Mouse (Mus musculus): ENCODE data around the gene Gm37240. TPM values are rescaled to one million over a fixed set of nuclear protein-coding genes. Genes with fewer than 3 reads are reported as not detected.

Gm37240 gene
- polyA plus RNA-seq, 1 experiment from 2014 or later, result 0.93 TPM

- Histone ChIP-seq H3K27ac (ENCODE audit: low read depth, low read length) (no peak overlapping the region), H3K27me3 (replicated peaks; ENCODE audit: control insufficient read depth, insufficient read depth, low read length) (no peaks in the 10 kb centered on the region), H3K9me3 (ENCODE audit: control insufficient read depth, low read length) (no peaks in the 10 kb centered on the region), H3K36me3 (ENCODE audit: control insufficient read depth, insufficient read depth, low read length) (no peaks in the 10 kb centered on the region), H3K4me1 (ENCODE audit: control insufficient read depth, insufficient read depth, low read depth, low read length) (no peaks in the 10 kb centered on the region), H3K4me3 (ENCODE audit: low read length) (no peak overlapping the region), H3K9ac (ENCODE audit: low read depth, low read length) (no peak overlapping the region), H3K4me2 (ENCODE audit: low read length) (no peak overlapping the region)
- WGBS, result 81% methylated on average over 3 of the region's 3 CpGs
- no peak for ATAC-seq
Measured at GRCm38 (mm10) chr3:84826405-84826804, 1060.9 kb downstream of the Gm37240 start.

- H3K4me3 ChIP-seq (ENCODE audit: low read length), result no peak overlapping the region
- H3K9me3 ChIP-seq (ENCODE audit: control insufficient read depth, low read length), result no peaks in the 10 kb centered on the region
- no peak overlapping the region for H3K4me2 ChIP-seq (ENCODE audit: low read length)
- no peak overlapping the region for H3K9ac ChIP-seq (ENCODE audit: low read depth, low read length)
- no peak overlapping the region for H3K27ac ChIP-seq (ENCODE audit: low read depth, low read length)
- H3K4me1 ChIP-seq (ENCODE audit: control insufficient read depth, insufficient read depth, low read depth, low read length), result no peaks in the 10 kb centered on the region
- whole genome bisulfite sequencing, result 70% methylated on average over 5 of the region's 5 CpGs
- ATAC-seq, result no peak
- H3K36me3 ChIP-seq (ENCODE audit: control insufficient read depth, insufficient read depth, low read length), result no peaks in the 10 kb centered on the region
- no peaks in the 10 kb centered on the region for H3K27me3 ChIP-seq (replicated peaks; ENCODE audit: control insufficient read depth, insufficient read depth, low read length)
Measured at GRCm38 (mm10) chr3:84825990-84826389, 1061.3 kb downstream of the Gm37240 start.

GRCm38 (mm10) chr3:84820654-84821201, 1066.6 kb downstream of the Gm37240 start:
- Histone ChIP-seq H3K9me3 (ENCODE audit: control insufficient read depth, low read length) (no peaks in the 10 kb centered on the region), H3K36me3 (ENCODE audit: control insufficient read depth, insufficient read depth, low read length) (no peaks in the 10 kb centered on the region), H3K27me3 (replicated peaks; ENCODE audit: control insufficient read depth, insufficient read depth, low read length) (no peaks in the 10 kb centered on the region), H3K4me1 (ENCODE audit: control insufficient read depth, insufficient read depth, low read depth, low read length) (peaks cover 9% of the 10 kb centered on the region), H3K27ac (ENCODE audit: low read depth, low read length) (no peak overlapping the region), H3K4me2 (ENCODE audit: low read length) (no peak overlapping the region), H3K9ac (ENCODE audit: low read depth, low read length) (no peak overlapping the region), H3K4me3 (ENCODE audit: low read length) (no peak overlapping the region)
- WGBS, result 30% methylated on average over 2 of the region's 2 CpGs
- ATAC-seq, result no peak

- no peak overlapping the region for H3K4me2 ChIP-seq (ENCODE audit: low read length)
- H3K27ac ChIP-seq (ENCODE audit: low read depth, low read length), result no peak overlapping the region
- peaks cover 18% of the 10 kb centered on the region for H3K4me1 ChIP-seq (ENCODE audit: control insufficient read depth, insufficient read depth, low read depth, low read length)
- no peaks in the 10 kb centered on the region for H3K36me3 ChIP-seq (ENCODE audit: control insufficient read depth, insufficient read depth, low read length)
- no peak for ATAC-seq
- H3K4me3 ChIP-seq (ENCODE audit: low read length), result no peak overlapping the region
- H3K9ac ChIP-seq (ENCODE audit: low read depth, low read length), result no peak overlapping the region
- no peaks in the 10 kb centered on the region for H3K9me3 ChIP-seq (ENCODE audit: control insufficient read depth, low read length)
- WGBS, result 78% methylated on average over 1 of the region's 1 CpGs
- H3K27me3 ChIP-seq (replicated peaks; ENCODE audit: control insufficient read depth, insufficient read depth, low read length), result no peaks in the 10 kb centered on the region
Measured at GRCm38 (mm10) chr3:84816951-84817350, 1070.4 kb downstream of the Gm37240 start.

GRCm38 (mm10) chr3:84815461-84815860, 1071.9 kb downstream of the Gm37240 start:
- H3K36me3 ChIP-seq (ENCODE audit: control insufficient read depth, insufficient read depth, low read length), result no peaks in the 10 kb centered on the region
- H3K4me1 ChIP-seq (ENCODE audit: control insufficient read depth, insufficient read depth, low read depth, low read length), result peaks cover 18% of the 10 kb centered on the region
- H3K9ac ChIP-seq (ENCODE audit: low read depth, low read length), result peak overlapping the region; percentile 93
- no peaks in the 10 kb centered on the region for H3K27me3 ChIP-seq (replicated peaks; ENCODE audit: control insufficient read depth, insufficient read depth, low read length)
- peak overlapping the region; percentile 95 for H3K27ac ChIP-seq (ENCODE audit: low read depth, low read length)
- peak overlapping the region; percentile 99 for H3K4me3 ChIP-seq (ENCODE audit: low read length)
- WGBS, result under 1% methylated on average over 29 of the region's 29 CpGs
- peak; percentile 2; the same call in 1 of the 2 replicates for ATAC-seq
- peak overlapping the region; percentile 100 for H3K4me2 ChIP-seq (ENCODE audit: low read length)
- H3K9me3 ChIP-seq (ENCODE audit: control insufficient read depth, low read length), result no peaks in the 10 kb centered on the region

- peak within 1 kb of the TSS; percentile 99 for H3K4me3 ChIP-seq (ENCODE audit: low read length)
- H3K4me1 ChIP-seq (ENCODE audit: control insufficient read depth, insufficient read depth, low read depth, low read length), result peaks cover 18% of the 10 kb centered on the region
- ATAC-seq, result no peak; the same call in none of the 2 replicates
Measured at GRCm38 (mm10) chr3:84814762-84815381, 1072.4 kb downstream of the Gm37240 start, which contains the start of gene Fbxw7. Gene Fbxw7, plus strand, starts transcription at chr3:84815268.

GRCm38 (mm10) chr3:84814157-84814761, 1073.1 kb downstream of the Gm37240 start:
- H3K9me3 ChIP-seq (ENCODE audit: control insufficient read depth, low read length), result no peaks in the 10 kb centered on the region
- ATAC-seq, result peak; percentile 99
- peak overlapping the region; percentile 94 for H3K9ac ChIP-seq (ENCODE audit: low read depth, low read length)
- H3K36me3 ChIP-seq (ENCODE audit: control insufficient read depth, insufficient read depth, low read length), result no peaks in the 10 kb centered on the region
- WGBS, result under 1% methylated on average over 45 of the region's 60 CpGs
- peaks cover 18% of the 10 kb centered on the region for H3K4me1 ChIP-seq (ENCODE audit: control insufficient read depth, insufficient read depth, low read depth, low read length)
- peak overlapping the region; percentile 99 for H3K4me3 ChIP-seq (ENCODE audit: low read length)
- H3K27ac ChIP-seq (ENCODE audit: low read depth, low read length), result peak overlapping the region; percentile 95
- H3K4me2 ChIP-seq (ENCODE audit: low read length), result peak overlapping the region; percentile 100
- no peaks in the 10 kb centered on the region for H3K27me3 ChIP-seq (replicated peaks; ENCODE audit: control insufficient read depth, insufficient read depth, low read length)

More at GRCm38 (mm10) chr3:84814762-84815381, 1072.4 kb downstream of the Gm37240 start, which contains the start of gene Fbxw7:
- H3K27ac ChIP-seq (ENCODE audit: low read depth, low read length), result peak within 1 kb of the TSS; percentile 95
- H3K9me3 ChIP-seq (ENCODE audit: control insufficient read depth, low read length), result no peaks in the 10 kb centered on the region
- 0% methylated on average over 20 of the region's 76 CpGs for WGBS
- H3K4me2 ChIP-seq (ENCODE audit: low read length), result peak within 1 kb of the TSS; percentile 100
- peak within 1 kb of the TSS; percentile 94 for H3K9ac ChIP-seq (ENCODE audit: low read depth, low read length)
- H3K27me3 ChIP-seq (replicated peaks; ENCODE audit: control insufficient read depth, insufficient read depth, low read length), result no peaks in the 10 kb centered on the region
- no peaks in the 10 kb centered on the region for H3K36me3 ChIP-seq (ENCODE audit: control insufficient read depth, insufficient read depth, low read length)

- H3K27me3 ChIP-seq (replicated peaks; ENCODE audit: control insufficient read depth, insufficient read depth, low read length), result no peaks in the 10 kb centered on the region
- peak overlapping the region; percentile 90 for H3K4me2 ChIP-seq (ENCODE audit: low read length)
- peak overlapping the region; percentile 99 for H3K4me3 ChIP-seq (ENCODE audit: low read length)
- H3K4me1 ChIP-seq (ENCODE audit: control insufficient read depth, insufficient read depth, low read depth, low read length), result peaks cover 18% of the 10 kb centered on the region
- no peaks in the 10 kb centered on the region for H3K9me3 ChIP-seq (ENCODE audit: control insufficient read depth, low read length)
- peak overlapping the region; percentile 91 for H3K27ac ChIP-seq (ENCODE audit: low read depth, low read length)
- no peaks in the 10 kb centered on the region for H3K36me3 ChIP-seq (ENCODE audit: control insufficient read depth, insufficient read depth, low read length)
- under 1% methylated on average over 29 of the region's 29 CpGs for WGBS
- no peak; the same call in 1 of the 2 replicates for ATAC-seq
- H3K9ac ChIP-seq (ENCODE audit: low read depth, low read length), result peak overlapping the region; percentile 94
Measured at GRCm38 (mm10) chr3:84813436-84814156, 1073.7 kb downstream of the Gm37240 start.

GRCm38 (mm10) chr3:84810803-84811202, 1076.5 kb downstream of the Gm37240 start:
- ATAC-seq, result no peak
- Histone ChIP-seq H3K4me3 (ENCODE audit: low read length) (no peak overlapping the region), H3K4me2 (ENCODE audit: low read length) (no peak overlapping the region)

More at GRCm38 (mm10) chr3:84810803-84811202, 1076.5 kb downstream of the Gm37240 start:
- no peak overlapping the region for H3K27ac ChIP-seq (ENCODE audit: low read depth, low read length)
- H3K27me3 ChIP-seq (replicated peaks; ENCODE audit: control insufficient read depth, insufficient read depth, low read length), result no peaks in the 10 kb centered on the region
- no peak overlapping the region for H3K9ac ChIP-seq (ENCODE audit: low read depth, low read length)
- no peaks in the 10 kb centered on the region for H3K36me3 ChIP-seq (ENCODE audit: control insufficient read depth, insufficient read depth, low read length)
- H3K4me1 ChIP-seq (ENCODE audit: control insufficient read depth, insufficient read depth, low read depth, low read length), result peaks cover 10% of the 10 kb centered on the region
- no peaks in the 10 kb centered on the region for H3K9me3 ChIP-seq (ENCODE audit: control insufficient read depth, low read length)

Measured in hindbrain, embryonic 16.5 days (tissue).